ENCODE assay signal across 19 mouse cellular contexts in the genomic region with DNA sequence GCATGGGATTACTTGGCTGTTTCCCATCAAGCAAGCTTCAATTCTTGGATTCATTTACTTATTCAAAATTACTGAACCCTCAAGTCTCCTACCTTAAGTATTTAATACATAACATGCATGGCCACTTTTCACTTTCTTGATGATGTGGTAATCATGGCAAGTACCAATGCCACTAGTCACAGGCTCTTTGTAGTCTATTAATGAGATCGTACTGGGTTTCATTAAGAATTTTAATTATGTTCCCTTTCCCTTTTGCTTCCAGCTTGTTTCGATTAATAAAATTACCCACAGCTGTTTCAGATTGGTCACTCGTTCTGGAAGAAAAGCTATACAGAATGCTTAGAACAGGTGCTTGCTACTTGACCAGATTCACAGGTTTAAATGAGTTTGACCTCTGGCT.
A peak's percentile ranks its signal among the peaks of the same experiment; 100 is the strongest.
DNase-seq lines count a peak whose midpoint lies in the region; ATAC-seq and TF ChIP-seq lines count a peak whose summit lies in the region.
"Had no signal": no experiment of that assay in that cellular context is flagged by ENCODE, and none has a peak within 500 bp of the region (broad histone marks: within the 10 kb centered on the region; RNA-seq: fewer than 3 reads in every experiment).

No protein-coding gene starts in this region.

- TF ChIP-seq POLR2A in brain, embryonic 14.5 days (IDR thresholded peaks at IDR 0.05; ENCODE audit: borderline replicate concordance, extremely low read depth, insufficient read depth, insufficient read length, poor library complexity, severe bottlenecking) = no peak
- TF ChIP-seq POLR2A in limb, embryonic 14.5 days (IDR thresholded peaks at IDR 0.05; ENCODE audit: borderline replicate concordance, extremely low read depth, insufficient read depth, insufficient read length) = no peak

- no peak for TF ChIP-seq CTCF in brain, embryonic 14.5 days (IDR thresholded peaks at IDR 0.05; ENCODE audit: borderline replicate concordance, extremely low read depth, insufficient read depth, insufficient read length)

- no peak for ATAC-seq in forebrain, embryonic 14.5 days
- ATAC-seq in forebrain, embryonic 15.5 days (replicated peaks) = no peak
- ATAC-seq in limb, embryonic 14.5 days (ENCODE audit: low FRiP score, low read depth) = peak; percentile 15; the same call in 1 of the 2 replicates
- ATAC-seq: forebrain, embryonic 16.5 days; inflammation-experienced regulatory T-cells, adult 6 months; intestine, postnatal 0 days had no signal

- no peaks in the 10 kb centered on the region for H3K36me3 ChIP-seq in forebrain, embryonic 14.5 days (ENCODE audit: control insufficient read depth, insufficient read depth, low read length)
- H3K36me3 ChIP-seq in forebrain, embryonic 15.5 days = no peaks in the 10 kb centered on the region
- no peaks in the 10 kb centered on the region for H3K36me3 ChIP-seq in limb, embryonic 14.5 days (ENCODE audit: control insufficient read depth, insufficient read depth, low read length)
- H3K36me3 ChIP-seq: embryonic facial prominence, embryonic 15.5 days; forebrain, embryonic 10.5 days; heart, embryonic 12.5 days; hindbrain, embryonic 15.5 days had no signal

- H3K27me3 ChIP-seq in forebrain, embryonic 14.5 days (replicated peaks; ENCODE audit: control insufficient read depth, insufficient read depth, low read length) = no peaks in the 10 kb centered on the region
- no peaks in the 10 kb centered on the region for H3K27me3 ChIP-seq in forebrain, embryonic 15.5 days
- H3K27me3 ChIP-seq in limb, embryonic 14.5 days (ENCODE audit: control insufficient read depth, insufficient read depth, low read length) = no peaks in the 10 kb centered on the region
- H3K27me3 ChIP-seq: embryonic facial prominence, embryonic 15.5 days; heart, embryonic 12.5 days; hindbrain, embryonic 15.5 days had no signal

- no peaks in the 10 kb centered on the region for H3K4me1 ChIP-seq in forebrain, embryonic 14.5 days (ENCODE audit: control insufficient read depth, insufficient read depth, low read length)
- no peaks in the 10 kb centered on the region for H3K4me1 ChIP-seq in forebrain, embryonic 15.5 days
- H3K4me1 ChIP-seq in limb, embryonic 14.5 days (ENCODE audit: control insufficient read depth, insufficient read depth, low read length) = no peaks in the 10 kb centered on the region
- H3K4me1 ChIP-seq: embryonic facial prominence, embryonic 15.5 days; forebrain, embryonic 10.5 days; heart, embryonic 12.5 days; hindbrain, embryonic 15.5 days had no signal

- no peaks in the 10 kb centered on the region for H3K9me3 ChIP-seq in forebrain, embryonic 14.5 days (replicated peaks; ENCODE audit: control insufficient read depth, low read length)
- no peaks in the 10 kb centered on the region for H3K9me3 ChIP-seq in forebrain, embryonic 15.5 days
- no peaks in the 10 kb centered on the region for H3K9me3 ChIP-seq in limb, embryonic 14.5 days (ENCODE audit: control insufficient read depth, low read length)
- H3K9me3 ChIP-seq: embryonic facial prominence, embryonic 15.5 days; forebrain, embryonic 10.5 days; heart, embryonic 12.5 days; hindbrain, embryonic 15.5 days had no signal

- WGBS in forebrain, embryonic 14.5 days = 13% methylated on average over 3 of the region's 3 CpGs
- WGBS in forebrain, embryonic 15.5 days = 19% methylated on average over 3 of the region's 3 CpGs
- 12% methylated on average over 3 of the region's 3 CpGs for WGBS in limb, embryonic 14.5 days

- H3K4me2 ChIP-seq in forebrain, embryonic 14.5 days (ENCODE audit: low read length) = no peak overlapping the region
- H3K4me2 ChIP-seq in forebrain, embryonic 15.5 days (replicated peaks) = no peak overlapping the region
- H3K4me2 ChIP-seq in limb, embryonic 14.5 days (replicated peaks; ENCODE audit: low read depth, low read length, severe bottlenecking) = no peak overlapping the region
- H3K4me2 ChIP-seq: embryonic facial prominence, embryonic 15.5 days; heart, embryonic 12.5 days; hindbrain, embryonic 15.5 days had no signal

- H3K27ac ChIP-seq in forebrain, embryonic 14.5 days (ENCODE audit: low read depth, low read length) = no peak overlapping the region
- H3K27ac ChIP-seq in forebrain, embryonic 15.5 days (replicated peaks) = no peak overlapping the region
- no peak overlapping the region for H3K27ac ChIP-seq in limb, embryonic 14.5 days (replicated peaks; ENCODE audit: low read depth, low read length)
- H3K27ac ChIP-seq: embryonic facial prominence, embryonic 15.5 days; forebrain, embryonic 10.5 days; hindbrain, embryonic 15.5 days had no signal

- peak; percentile 4 for DNase-seq in forebrain, embryonic 14.5 days (ENCODE audit: low spot score)
- DNase-seq in Muller cell, postnatal 12 days (ENCODE audit: inconsistent ontology term) = peak; percentile 66
- DNase-seq in brain, embryonic 14.5 days (ENCODE audit: low read depth) = peak; percentile 11
- DNase-seq in limb, embryonic 14.5 days (ENCODE audit: low spot score) = no peak
- no peak for DNase-seq in spleen, postnatal 14 days (ENCODE audit: low spot score in 2 of 2)
- DNase-seq: adrenal gland, postnatal 10 days; cerebellum, adult 11-12 months; cerebellum, adult 9-10 months; cerebellum, postnatal 25 days; gastrocnemius, postnatal 14 days had no signal

- no peak overlapping the region for H3K9ac ChIP-seq in forebrain, embryonic 14.5 days (ENCODE audit: low read length)
- no peak overlapping the region for H3K9ac ChIP-seq in forebrain, embryonic 15.5 days (replicated peaks)
- H3K9ac ChIP-seq in limb, embryonic 14.5 days (ENCODE audit: low read depth, low read length, severe bottlenecking) = no peak overlapping the region
- H3K9ac ChIP-seq: embryonic facial prominence, embryonic 15.5 days; heart, embryonic 12.5 days; hindbrain, embryonic 15.5 days had no signal

- H3K4me3 ChIP-seq in forebrain, embryonic 14.5 days (ENCODE audit: low read depth, low read length) = no peak overlapping the region
- H3K4me3 ChIP-seq in forebrain, embryonic 15.5 days = no peak overlapping the region
- no peak overlapping the region for H3K4me3 ChIP-seq in limb, embryonic 14.5 days (replicated peaks; ENCODE audit: low read length)
- H3K4me3 ChIP-seq: embryonic facial prominence, embryonic 15.5 days; erythroblast, embryonic 14.5 days; forebrain, embryonic 10.5 days; heart, embryonic 12.5 days; hindbrain, embryonic 15.5 days had no signal

Comparison
In these comparisons a context has a peak if more than half of its experiments do, and no peak if none do; other contexts are left out.
1. DNase-seq: peak in forebrain, embryonic 14.5 days (single experiment), Muller cell, postnatal 12 days (single experiment) and brain, embryonic 14.5 days (single experiment); none in limb, embryonic 14.5 days (single experiment) and spleen, postnatal 14 days (0 of 2).